Mouse (Mus musculus) skeletal muscle tissue, adult 2 months (tissue): ENCODE measurements at regions not wholly inside any gene's neighbourhood (a gene's known extent, or its start where the extent isn't known, plus 50 kb on each side); places are given as distances from the start of the nearest gene placed in this dataset.

Experiments
- DNase-seq: peaks from one replicate; pipeline ENCODE4 v3.0.0-alpha.2; 2012; ENCODE audit warnings: low read depth, low spot score

DNA sequence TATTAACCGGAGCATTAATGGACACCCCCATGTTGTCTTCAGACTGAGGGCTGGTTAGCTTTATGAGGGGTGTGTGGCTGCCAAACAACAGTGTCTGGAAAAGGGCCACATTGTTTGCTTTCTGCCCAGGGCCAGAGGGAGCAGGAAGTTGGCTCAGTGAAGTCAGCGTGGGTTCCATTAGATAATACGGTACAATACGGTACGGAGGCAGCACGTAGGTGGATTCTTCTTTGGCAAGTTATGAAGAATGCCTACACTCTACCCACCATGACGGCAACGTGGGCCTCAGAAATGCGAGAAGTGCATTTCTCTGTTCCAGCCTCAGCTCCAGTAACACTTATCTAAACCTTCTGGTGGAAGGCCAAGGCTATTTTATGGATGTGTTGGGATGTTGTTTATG lies 108.2 kb downstream of the Gm10260 start:
- DNase-seq, result no peak

DNA sequence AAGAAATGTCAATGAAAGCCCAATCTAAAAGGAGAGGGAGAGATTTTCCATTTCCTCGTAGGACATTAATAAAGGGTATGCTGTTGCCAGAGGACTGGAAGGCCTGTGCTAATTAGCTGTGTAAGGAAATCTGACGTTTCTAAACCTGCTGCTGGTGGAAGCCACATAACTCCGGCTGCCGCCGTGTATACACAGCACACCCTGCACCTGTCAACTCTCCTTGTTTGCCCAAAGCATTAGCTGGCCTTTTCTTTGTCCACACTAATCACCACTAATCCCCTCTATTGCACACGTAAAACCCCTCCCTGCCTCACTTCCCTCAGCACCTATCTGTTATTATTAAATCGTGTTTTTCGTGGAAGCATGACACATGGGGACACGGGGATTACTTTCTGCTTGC lies 108.7 kb downstream of the Gm10260 start:
- DNase-seq, result no peak

DNA sequence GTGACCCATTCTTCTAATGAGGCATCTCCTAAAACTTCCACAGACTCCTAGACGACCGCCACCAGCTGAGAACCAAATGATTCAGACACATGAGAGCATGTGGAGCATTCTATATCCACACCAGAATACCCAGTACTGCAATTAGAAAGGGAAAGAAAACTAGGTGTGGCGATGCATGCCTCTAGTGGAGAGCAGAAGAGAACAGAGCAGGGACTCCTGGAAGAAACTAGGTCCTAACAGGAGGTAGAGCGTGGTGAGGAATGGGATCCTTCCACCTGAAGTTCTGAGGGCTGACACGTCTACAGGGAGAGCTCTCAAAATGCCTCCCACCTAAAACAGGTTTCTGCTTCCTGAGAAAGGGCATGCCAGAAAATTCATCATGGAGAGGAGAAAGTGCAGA lies 109.3 kb downstream of the Gm10260 start:
- DNase-seq, result no peak

DNA sequence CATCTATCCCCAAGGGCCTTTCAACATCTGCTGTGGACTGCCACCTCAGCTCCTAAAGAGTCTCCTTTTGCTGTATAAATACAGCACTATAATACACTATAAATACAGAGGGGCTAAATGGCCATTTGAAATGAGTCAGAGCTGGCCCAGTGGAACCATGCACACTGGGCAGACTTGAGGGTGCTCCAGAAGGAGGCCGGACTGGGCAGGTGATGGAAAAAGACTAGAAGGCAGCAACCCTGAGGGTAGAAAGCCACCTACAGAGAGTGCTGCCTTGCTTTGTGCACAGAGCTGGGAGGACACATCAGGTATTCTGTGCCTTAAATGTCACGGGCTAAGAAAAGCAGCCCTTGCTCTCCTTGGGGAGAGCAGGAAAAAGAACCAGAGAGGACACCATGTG lies 110.2 kb downstream of the Gm10260 start:
- DNase-seq, result no peak

- no peak for DNase-seq
Observed at GRCm38 (mm10) chr13:97647486-97647885, 112.9 kb downstream of the Gm10260 start.

DNA sequence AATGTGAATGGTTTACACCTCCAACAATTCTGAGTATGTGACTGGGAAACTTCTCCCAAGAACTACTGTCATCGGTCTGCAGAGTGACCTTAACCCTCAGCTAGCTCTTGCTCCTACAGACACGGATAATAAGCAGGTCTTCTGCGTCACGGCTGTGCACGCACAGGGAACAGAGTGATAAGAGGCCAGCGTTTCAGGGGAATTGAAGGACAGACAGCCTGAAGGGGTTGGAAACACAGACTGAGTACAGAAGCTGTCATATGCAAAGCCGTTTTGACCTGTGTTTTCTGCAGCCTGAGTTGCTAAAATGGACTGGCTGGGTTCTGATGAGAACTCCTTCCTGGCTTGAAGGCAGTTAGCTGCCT lies 114.4 kb downstream of the Gm10260 start:
- no peak for DNase-seq

GRCm38 (mm10) chr13:97645107-97646020 lies 115.1 kb downstream of the Gm10260 start:
- DNase-seq, result no peak

- DNase-seq, result no peak
Observed at GRCm38 (mm10) chr13:97640236-97640635, 120.2 kb downstream of the Gm10260 start.

DNA sequence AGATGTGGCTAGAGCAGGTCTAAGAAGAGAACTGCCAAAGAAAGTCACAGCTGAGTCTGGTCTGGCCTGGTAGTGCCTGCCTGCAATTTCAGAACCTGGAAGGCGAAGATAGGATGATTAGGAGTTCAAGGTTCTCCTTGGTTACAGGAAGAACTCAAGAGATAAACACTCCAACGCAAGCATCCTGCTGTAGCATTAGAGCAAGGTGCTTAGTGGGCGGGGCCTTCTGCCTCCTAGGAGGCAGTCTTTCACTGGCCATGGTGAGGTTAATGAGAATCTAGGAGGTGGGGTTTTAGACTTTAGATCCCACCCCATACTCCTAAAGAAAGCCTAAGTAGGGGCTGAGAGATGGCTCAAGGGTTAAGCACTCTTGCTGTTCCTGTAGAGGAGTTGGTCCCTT lies 120.8 kb downstream of the Gm10260 start:
- DNase-seq, result no peak

- no peak for DNase-seq
Observed at GRCm38 (mm10) chr13:97638457-97639088, 121.9 kb downstream of the Gm10260 start.

GRCm38 (mm10) chr13:97637506-97637905 lies 122.9 kb downstream of the Gm10260 start:
- no peak for DNase-seq

DNA sequence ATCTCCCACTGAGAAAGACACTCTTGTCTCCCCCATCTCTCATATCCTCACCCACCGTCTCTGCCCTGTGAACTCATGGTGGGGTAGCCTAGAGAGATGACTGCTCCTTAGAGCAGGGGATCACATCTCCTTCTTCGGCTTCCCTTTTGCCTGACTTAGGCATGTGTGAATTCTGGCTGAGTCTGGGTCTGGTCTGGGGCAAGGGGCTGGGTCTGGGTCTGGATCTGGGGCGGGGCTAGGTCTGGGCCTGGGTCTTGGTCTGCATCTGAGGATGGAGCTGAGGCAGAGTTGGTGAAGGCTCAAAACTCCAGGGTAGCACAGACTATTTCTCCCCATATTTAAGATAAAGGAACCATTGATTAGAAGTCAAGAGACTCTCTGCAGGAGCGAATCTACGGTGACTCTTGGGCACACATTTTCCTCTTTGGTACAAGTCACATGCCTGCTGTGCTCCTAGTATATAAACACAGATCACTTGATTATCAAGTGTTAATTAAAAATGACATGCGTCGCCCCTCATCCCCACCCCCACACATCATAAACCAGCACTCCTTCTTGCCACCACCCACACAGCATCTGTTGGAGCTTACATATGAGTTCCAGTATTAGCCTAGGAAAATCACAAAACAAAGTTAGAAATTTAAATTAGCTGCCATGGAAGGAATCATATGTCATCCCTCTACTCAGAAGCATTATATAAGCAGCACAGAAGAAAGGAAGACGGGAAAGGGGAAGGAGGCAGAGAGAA lies 126.2 kb downstream of the Gm10260 start:
- DNase-seq, result no peak

GRCm38 (mm10) chr13:97633551-97633950 lies 126.9 kb downstream of the Gm10260 start:
- no peak for DNase-seq

- no peak for DNase-seq
Observed at GRCm38 (mm10) chr13:97631872-97632402, 128.5 kb downstream of the Gm10260 start.

GRCm38 (mm10) chr13:97630921-97631320 lies 129.5 kb downstream of the Gm10260 start:
- DNase-seq, result no peak

DNA sequence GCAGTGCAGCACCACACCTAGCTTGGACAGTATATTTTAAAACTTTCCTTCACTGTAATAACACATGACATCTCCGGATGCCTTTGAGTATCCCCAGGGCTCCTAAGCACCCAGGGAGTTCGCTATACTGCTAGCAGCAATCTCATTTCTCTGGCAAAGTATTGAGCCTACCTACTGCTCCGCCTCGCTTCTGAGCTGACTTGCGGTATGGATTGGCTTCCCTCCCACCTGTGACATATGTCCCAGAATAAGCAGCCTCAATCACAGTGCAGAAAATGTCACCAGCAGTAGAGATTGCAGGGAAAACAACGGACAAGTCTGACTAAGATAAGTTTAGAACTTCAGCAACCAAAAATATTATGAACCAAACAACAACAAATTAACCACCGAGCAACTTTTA lies 131.8 kb downstream of the Gm10260 start:
- DNase-seq, result no peak

- DNase-seq, result no peak
Observed at GRCm38 (mm10) chr13:97627247-97627646, 133.2 kb downstream of the Gm10260 start.

- DNase-seq, result no peak
Observed at GRCm38 (mm10) chr13:97626786-97627185, 133.6 kb downstream of the Gm10260 start.

GRCm38 (mm10) chr13:97626116-97626515 lies 134.3 kb downstream of the Gm10260 start:
- DNase-seq, result no peak

DNA sequence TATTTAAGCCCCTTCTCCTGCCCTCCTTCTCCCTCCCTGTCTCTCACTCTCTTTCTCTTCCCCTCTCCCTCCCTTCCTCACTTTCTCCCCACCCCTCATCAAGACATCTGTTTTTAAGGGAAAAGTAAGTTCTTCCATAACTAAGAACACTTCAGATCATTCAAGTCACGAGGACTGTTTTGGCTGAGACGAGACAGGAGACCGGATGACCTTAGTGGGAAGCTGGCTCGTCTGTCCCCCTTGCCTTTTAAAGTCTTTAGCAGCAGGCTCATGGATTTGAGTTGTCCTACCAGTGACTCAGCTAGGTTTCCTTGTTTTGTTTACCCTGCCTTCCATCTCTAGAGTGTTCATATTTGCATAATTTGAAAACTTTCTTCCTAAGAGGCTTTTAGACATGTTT lies 135.0 kb downstream of the Gm10260 start:
- DNase-seq, result no peak

DNA sequence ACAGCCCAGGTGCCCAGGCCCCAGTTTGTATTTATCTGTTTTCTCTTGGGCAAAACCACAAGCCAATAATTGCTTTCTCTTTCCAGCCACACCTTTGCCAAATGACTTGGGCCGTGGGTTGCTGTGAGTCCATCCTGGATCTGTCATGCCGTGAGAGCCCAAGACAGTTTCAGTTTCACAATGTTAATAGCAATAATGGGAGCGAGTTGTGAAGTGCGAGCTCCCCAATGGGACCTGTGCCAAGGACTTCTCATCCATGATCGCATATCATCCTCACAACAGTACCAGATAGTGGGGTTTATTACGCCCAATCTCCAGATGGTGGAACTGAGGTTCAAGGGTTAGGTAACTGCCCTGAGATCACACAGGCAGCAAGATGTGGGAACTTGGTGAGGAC lies 142.2 kb downstream of the Gm10260 start:
- peak; percentile 43 for DNase-seq

DNA sequence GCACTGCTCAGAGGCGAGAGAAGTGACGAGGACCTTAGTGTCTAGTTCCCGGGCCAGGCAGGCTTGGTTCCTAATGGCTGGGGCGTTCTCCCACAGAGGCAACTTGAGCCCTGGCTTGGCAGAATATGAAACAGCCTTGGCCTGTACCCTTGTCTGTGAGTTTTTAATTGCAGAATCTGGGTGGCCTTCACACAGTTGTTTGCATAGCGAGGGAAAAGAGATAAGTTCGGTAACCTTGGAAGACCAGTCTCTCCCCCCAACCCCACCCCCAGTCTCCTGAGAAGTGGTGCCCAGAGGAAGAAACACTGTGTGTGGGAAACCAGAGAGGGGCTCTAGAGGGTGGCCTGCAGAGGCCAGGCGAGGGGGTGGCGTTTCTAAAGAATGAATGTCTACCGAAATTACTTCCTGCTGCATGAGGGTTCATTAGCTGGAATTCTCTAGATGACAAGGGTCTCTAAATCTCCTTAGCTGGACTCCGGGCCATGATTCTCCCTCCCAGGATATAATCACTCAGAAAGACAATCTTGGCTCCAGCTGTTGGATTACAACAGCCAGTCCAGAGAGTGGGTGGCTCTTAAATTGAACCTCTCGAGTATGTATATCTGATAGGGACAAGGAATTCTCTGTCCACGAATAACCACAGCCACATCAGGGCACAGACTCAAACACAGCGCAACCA lies 142.8 kb downstream of the Gm10260 start:
- DNase-seq, result no peak
